Mouse (Mus musculus) limb, embryonic 11.5 days (tissue): ENCODE data around the gene Pabpc6. TPM values are rescaled to one million over a fixed set of nuclear protein-coding genes. Genes with fewer than 3 reads are reported as not detected.

Source experiments
- ATAC-seq: fragments of 200-750 bp; cut with Nextera tagmentation; 2 replicates; pipeline ENCODE4 v1.8.0; 2017; ENCODE audit warnings: low read depth; ENCODE audit not compliant: insufficient number of reproducible peaks, low FRiP score, low TSS enrichment
- DNase-seq: peaks from one replicate; pipeline ENCODE4 v3.0.0-alpha.2; 2015; ENCODE audit warnings: low spot score
- H3K27ac ChIP-seq: fragments of 300-500 bp; sonication (generic); replicated peaks from 2 replicates; pipeline ENCODE4 v1.5.1; 2014; ENCODE audit warnings: low read depth, mild to moderate bottlenecking, low read length
- H3K27me3 ChIP-seq: fragments of 300-500 bp; sonication (generic); 2 replicates; pipeline ENCODE4 v1.6.1; 2014; ENCODE audit warnings: mild to moderate bottlenecking, low read length, mixed read lengths; ENCODE audit not compliant: control insufficient read depth, insufficient read depth
- H3K36me3 ChIP-seq: fragments of 300-500 bp; sonication (generic); 2 replicates; pipeline ENCODE4 v1.6.1; 2014; ENCODE audit warnings: mild to moderate bottlenecking, low read length, moderate library complexity, mixed read lengths; ENCODE audit not compliant: control insufficient read depth, insufficient read depth
- H3K4me1 ChIP-seq: fragments of 300-500 bp; sonication (generic); 2 replicates; pipeline ENCODE4 v1.6.1; 2014; ENCODE audit warnings: low read length, mixed read lengths; ENCODE audit not compliant: control insufficient read depth, insufficient read depth
- H3K4me2 ChIP-seq: fragments of 300-500 bp; sonication (generic); 2 replicates; pipeline ENCODE4 v1.6.1; 2014; ENCODE audit warnings: low read depth, mild to moderate bottlenecking, moderate library complexity; ENCODE audit not compliant: severe bottlenecking
- H3K4me3 ChIP-seq: fragments of 300-500 bp; sonication (generic); 2 replicates; pipeline ENCODE4 v1.5.1; 2014; ENCODE audit warnings: low read depth, low read length
- H3K9ac ChIP-seq: fragments of 300-500 bp; sonication (generic); 2 replicates; pipeline ENCODE4 v1.6.1; 2014; ENCODE audit warnings: mild to moderate bottlenecking, low read length
- H3K9me3 ChIP-seq: fragments of 300-500 bp; sonication (generic); 2 replicates; pipeline ENCODE4 v1.6.1; 2016; ENCODE audit warnings: low read length; ENCODE audit not compliant: control insufficient read depth
- WGBS: fragments of 180-500 bp; shearing (Covaris S2); extraction: QIAGEN DNeasy Blood & Tissue Kit; methylation state at CpG from one replicate; pipeline ENCODE4 v1.1.7; 2014; 5-methylcytosine and 5-hydroxymethylcytosine counted together
- polyA plus RNA-seq: library from polyadenylated mRNA; unstranded; fragments of >200 nt; fragmentation: Nextera tagmentation; extraction: Ambion mirVana; gene quantifications from 2 replicates; pipeline ENCODE4 v1.2.1, GENCODE M21; 2014

Gene Pabpc6
- not detected in 2 replicates for polyA plus RNA-seq

DNA sequence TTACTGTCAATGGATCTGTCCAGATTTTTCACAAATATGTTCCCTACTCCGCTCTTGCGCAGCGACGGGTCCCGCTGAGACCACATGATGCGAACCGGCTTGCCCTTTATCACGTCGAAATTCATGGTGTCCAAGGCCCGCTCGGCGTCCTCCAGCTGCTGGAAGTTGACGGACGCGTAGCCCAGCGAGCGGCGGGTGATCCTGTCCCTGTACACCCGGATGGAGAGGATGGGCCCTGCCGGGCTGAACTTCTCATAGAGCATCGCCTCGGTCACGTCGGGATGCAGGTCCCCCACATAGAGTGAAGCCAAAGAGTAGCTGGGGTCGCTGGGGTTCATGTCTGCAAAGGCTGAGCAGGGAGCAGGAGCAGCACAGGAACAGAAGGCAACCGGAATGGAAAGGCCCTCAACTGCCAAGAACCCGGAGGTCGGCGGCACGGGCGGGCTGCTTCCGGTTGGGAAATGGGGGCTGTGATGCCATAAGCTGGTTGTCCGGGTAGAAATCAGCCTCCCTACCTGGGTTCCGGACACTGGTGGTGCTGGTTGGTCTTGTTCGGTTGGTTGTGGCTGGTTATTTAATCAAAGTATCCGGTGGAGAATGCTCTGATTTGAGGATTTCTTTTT is at the start of gene Pabpc6:
Gene Pabpc6 (minus strand): TSS at position 435 of the 623 bp plus-strand sequence.
- no peak within 1 kb of the TSS for H3K9ac ChIP-seq
- WGBS = 92% methylated on average over 36 of the region's 36 CpGs
- DNase-seq (no peak), ATAC-seq (no peak)
- H3K4me3 ChIP-seq = no peak within 1 kb of the TSS
- H3K4me1 ChIP-seq = no peaks in the 10 kb centered on the region
- H3K27ac ChIP-seq = no peak within 1 kb of the TSS
- no peak within 1 kb of the TSS for H3K4me2 ChIP-seq
- no peaks in the 10 kb centered on the region for H3K9me3 ChIP-seq
- H3K36me3 ChIP-seq = no peaks in the 10 kb centered on the region
- no peaks in the 10 kb centered on the region for H3K27me3 ChIP-seq

DNA sequence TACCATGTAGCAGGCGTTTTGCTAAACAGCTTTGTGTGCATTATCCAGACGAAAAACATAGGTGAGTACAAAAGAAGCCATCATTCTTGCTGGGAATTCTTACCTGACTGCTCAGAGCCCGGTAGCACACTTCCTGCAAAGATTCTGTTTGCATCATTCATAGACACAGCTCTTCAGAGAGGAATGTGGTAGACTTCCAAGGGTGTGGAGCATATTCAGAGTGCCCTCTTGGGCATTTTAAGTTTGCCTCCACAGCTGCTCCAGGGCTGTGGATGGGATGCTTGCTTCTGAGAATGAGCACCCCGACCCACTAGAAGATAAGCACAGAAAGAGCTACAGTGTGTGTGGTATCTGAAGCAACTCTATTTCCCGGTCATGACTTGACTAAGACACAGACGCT is 41.4 kb upstream of the Pabpc6 start:
- H3K4me1 ChIP-seq = no peaks in the 10 kb centered on the region
- ATAC-seq (no peak), DNase-seq (no peak)
- no peak overlapping the region for H3K4me3 ChIP-seq
- WGBS = 89% methylated on average over 6 of the region's 6 CpGs
- no peaks in the 10 kb centered on the region for H3K36me3 ChIP-seq
- no peak overlapping the region for H3K4me2 ChIP-seq
- H3K9ac ChIP-seq = no peak overlapping the region
- H3K27ac ChIP-seq = no peak overlapping the region
- no peaks in the 10 kb centered on the region for H3K9me3 ChIP-seq
- H3K27me3 ChIP-seq = no peaks in the 10 kb centered on the region

DNA sequence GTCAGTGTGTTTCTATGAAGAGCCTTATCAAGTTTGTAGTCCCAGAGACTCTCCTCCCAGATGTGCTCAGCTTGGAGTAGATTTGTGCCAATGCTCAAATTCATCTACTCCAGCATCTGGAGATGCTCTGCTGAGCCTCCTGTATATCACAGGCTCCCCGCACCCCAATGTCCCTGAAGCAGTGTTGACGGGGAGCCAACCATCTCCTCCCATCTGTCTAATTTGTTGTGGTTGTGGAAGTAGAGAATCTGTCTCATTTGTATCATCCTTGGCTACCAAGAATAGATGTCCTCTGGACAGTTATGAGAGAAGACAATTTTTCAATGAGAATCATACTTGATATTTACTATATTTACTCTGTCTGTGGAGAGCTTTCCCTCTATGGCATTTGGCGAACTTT is 39.4 kb upstream of the Pabpc6 start:
- H3K9ac ChIP-seq = no peak overlapping the region
- no peak overlapping the region for H3K4me2 ChIP-seq
- 90% methylated on average over 3 of the region's 3 CpGs for WGBS
- H3K4me1 ChIP-seq = no peaks in the 10 kb centered on the region
- no peak overlapping the region for H3K4me3 ChIP-seq
- ATAC-seq (no peak), DNase-seq (no peak)
- no peak overlapping the region for H3K27ac ChIP-seq
- H3K36me3 ChIP-seq = no peaks in the 10 kb centered on the region
- H3K9me3 ChIP-seq = no peaks in the 10 kb centered on the region
- no peaks in the 10 kb centered on the region for H3K27me3 ChIP-seq

DNA sequence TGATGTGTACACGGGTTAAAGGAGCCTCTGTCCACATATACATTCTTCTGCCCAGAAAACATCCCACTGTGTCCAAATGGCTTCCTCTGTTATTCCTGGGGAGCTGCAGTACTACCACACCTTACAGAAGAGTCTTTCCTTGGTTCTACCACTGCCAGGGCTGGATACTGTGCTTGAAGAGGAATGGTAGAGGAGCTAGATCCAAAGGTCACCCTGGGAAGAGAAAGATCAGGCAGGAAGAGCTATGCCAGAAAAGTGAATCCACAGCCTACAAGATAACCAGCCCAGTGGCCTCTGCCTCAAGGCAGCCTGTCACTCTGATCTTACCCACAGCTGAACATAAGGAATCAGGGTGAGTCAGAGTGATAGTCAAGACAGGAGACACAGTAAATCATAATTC is 37.8 kb upstream of the Pabpc6 start:
- Histone ChIP-seq H3K4me3 (no peak overlapping the region), H3K27ac (no peak overlapping the region), H3K4me1 (no peaks in the 10 kb centered on the region), H3K4me2 (no peak overlapping the region), H3K27me3 (no peaks in the 10 kb centered on the region), H3K9me3 (no peaks in the 10 kb centered on the region), H3K9ac (no peak overlapping the region), H3K36me3 (no peaks in the 10 kb centered on the region)
- no peak for DNase-seq
- ATAC-seq = no peak
- WGBS = 90% methylated on average over 1 of the region's 1 CpGs

DNA sequence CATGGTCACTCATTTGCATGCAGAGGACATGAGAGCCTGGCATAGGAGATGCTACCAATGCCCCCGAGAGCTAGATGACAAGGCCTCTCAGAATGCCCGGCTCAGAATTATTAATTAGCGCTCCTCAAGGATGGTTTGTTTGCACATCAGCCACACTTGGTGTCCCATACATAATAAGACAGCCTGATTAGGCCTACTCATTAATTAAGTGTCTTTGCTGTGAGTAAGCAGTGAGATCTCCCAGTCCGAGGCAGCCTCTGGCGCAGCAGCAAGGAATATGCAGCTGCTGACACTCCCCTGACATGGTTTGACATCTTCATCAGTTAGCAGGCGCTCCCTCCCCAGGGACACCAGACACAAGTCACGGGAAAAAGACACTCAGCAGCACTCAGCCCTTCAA is 28.2 kb upstream of the Pabpc6 start:
- 71% methylated on average over 7 of the region's 7 CpGs for WGBS
- H3K27ac ChIP-seq = no peak overlapping the region
- ATAC-seq (no peak), DNase-seq (no peak)
- H3K9ac ChIP-seq = no peak overlapping the region
- no peak overlapping the region for H3K4me3 ChIP-seq
- H3K4me2 ChIP-seq = no peak overlapping the region
- no peaks in the 10 kb centered on the region for H3K27me3 ChIP-seq
- H3K9me3 ChIP-seq = no peaks in the 10 kb centered on the region
- H3K4me1 ChIP-seq = no peaks in the 10 kb centered on the region
- no peaks in the 10 kb centered on the region for H3K36me3 ChIP-seq

DNA sequence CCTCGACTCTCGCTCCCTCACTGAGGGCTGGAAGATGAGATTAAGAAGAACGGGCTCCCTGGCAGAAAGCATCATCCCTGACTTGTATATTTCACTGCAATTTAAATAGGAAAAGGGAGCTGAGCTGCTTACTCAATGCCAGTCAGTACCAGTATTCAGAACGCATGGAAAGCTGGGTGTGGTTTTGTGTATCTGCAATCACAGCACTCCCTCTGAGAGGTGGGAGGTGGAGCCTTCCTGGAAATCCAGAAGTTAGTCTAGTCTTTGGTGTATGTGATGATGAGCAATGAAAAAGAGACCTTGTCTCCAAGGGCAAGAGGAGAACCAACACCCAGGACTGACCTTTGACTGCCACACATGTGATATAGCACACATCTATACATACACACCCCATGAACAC is 21.7 kb upstream of the Pabpc6 start:
- Histone ChIP-seq H3K4me1 (no peaks in the 10 kb centered on the region), H3K36me3 (no peaks in the 10 kb centered on the region), H3K27ac (no peak overlapping the region), H3K4me2 (no peak overlapping the region), H3K9ac (no peak overlapping the region), H3K9me3 (no peaks in the 10 kb centered on the region), H3K4me3 (no peak overlapping the region), H3K27me3 (no peaks in the 10 kb centered on the region)
- ATAC-seq (no peak), DNase-seq (no peak)
- WGBS = 84% methylated on average over 4 of the region's 4 CpGs

DNA sequence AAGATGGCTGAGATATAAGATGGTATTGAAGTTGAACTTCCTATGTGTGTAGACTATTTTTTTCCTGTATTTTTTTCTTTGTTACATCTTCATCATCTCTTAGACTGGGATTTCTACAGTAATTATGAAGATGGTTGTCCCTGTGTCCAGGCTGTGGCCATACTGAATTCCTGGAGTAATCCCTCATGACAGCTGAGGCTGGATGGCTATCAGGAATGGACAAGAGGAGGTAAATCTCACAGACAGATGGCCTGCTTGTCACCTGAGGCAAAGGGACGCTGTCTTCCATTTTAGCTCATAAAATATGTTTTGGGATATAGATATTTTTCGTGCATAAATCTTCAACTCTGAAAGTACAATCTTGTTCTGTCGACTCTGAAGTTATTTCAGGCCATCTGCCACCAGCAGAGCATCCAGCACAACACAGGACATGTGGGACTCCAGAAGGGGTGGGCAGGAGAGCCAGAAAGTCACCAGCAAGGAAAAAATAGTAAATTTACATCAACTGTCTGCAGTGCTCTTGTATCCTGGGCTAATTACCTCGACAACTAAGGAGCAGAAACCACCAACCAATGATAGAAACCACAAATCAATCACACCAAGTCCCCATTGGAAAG is 14.1 kb upstream of the Pabpc6 start:
- Histone ChIP-seq H3K4me1 (no peaks in the 10 kb centered on the region), H3K9me3 (no peaks in the 10 kb centered on the region), H3K9ac (no peak overlapping the region), H3K27me3 (no peaks in the 10 kb centered on the region), H3K27ac (no peak overlapping the region), H3K4me3 (no peak overlapping the region), H3K4me2 (no peak overlapping the region), H3K36me3 (no peaks in the 10 kb centered on the region)
- 71% methylated on average over 4 of the region's 4 CpGs for WGBS
- DNase-seq (no peak), ATAC-seq (no peak)

DNA sequence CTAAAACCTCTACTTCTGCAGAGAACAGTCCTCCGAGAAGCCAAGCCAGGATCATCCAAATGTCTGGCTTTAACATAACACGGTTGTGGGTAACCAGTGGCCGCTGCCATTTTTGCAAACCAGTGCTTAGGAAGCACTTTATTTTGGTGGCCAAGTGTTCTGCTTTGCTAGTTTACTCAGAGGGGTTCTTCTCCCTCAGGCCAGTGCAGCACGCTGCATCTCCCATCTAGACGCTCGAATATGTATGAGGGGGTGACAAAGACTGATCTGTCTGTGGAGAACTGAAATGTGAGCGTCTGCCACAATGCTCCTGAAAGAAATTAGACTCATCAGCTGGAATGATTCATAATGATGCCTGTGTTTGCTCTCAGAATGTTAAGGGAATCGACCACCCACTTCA is 11.2 kb upstream of the Pabpc6 start:
- H3K9ac ChIP-seq = no peak overlapping the region
- H3K27ac ChIP-seq = no peak overlapping the region
- no peak for ATAC-seq
- DNase-seq = no peak
- 83% methylated on average over 8 of the region's 8 CpGs for WGBS
- no peaks in the 10 kb centered on the region for H3K27me3 ChIP-seq
- no peak overlapping the region for H3K4me2 ChIP-seq
- H3K9me3 ChIP-seq = no peaks in the 10 kb centered on the region
- no peak overlapping the region for H3K4me3 ChIP-seq
- no peaks in the 10 kb centered on the region for H3K36me3 ChIP-seq
- H3K4me1 ChIP-seq = no peaks in the 10 kb centered on the region
